Mouse (Mus musculus): ENCODE measurements around the gene Borcs8.

DNA sequence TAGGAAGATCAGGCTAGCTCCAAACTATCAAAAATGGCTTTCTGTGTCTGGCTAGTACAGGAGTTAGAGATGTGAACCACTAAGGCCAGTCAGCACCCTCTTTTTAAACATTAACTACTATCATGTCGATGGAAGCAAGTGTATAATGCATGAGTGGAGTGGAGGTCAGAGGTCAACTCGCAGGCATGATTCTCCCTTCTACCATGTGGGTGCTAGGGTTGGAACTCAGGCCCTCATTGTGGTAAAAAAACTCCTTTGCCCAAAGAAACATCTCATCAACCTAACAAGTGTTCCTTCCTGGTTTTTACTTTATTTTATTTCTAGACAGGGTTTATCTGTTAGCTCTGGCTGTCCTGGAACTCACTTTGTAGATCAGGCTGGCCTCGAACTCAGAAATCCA lies 31.4 kb downstream of the Borcs8 start:
- no peak for TF ChIP-seq CTCF (IDR thresholded peaks at IDR 0.05; ENCODE audit: low read depth)
- no peak for TF ChIP-seq EP300 (optimal IDR thresholded peaks at IDR 0.05)

Data from stomach, postnatal 0 days (tissue).